Mouse (Mus musculus): ENCODE measurements around the gene Zfp658.

- TF ChIP-seq CTCF (IDR thresholded peaks at IDR 0.05; ENCODE audit: low read depth, low read length) (no peak), POLR2A (IDR thresholded peaks at IDR 0.05; ENCODE audit: insufficient read depth, low read length) (no peak)
Observed at GRCm38 (mm10) chr7:43606896-43607742, 45.1 kb downstream of the Zfp658 start, which contains the start of gene Zfp819.
